In genomic region chr5:30155395-30155792, GRCm38 (mm10) we compare ENCODE assay signal across 8 mouse cellular contexts. TPM values are rescaled to one million over a fixed set of nuclear protein-coding genes. Genes with fewer than 3 reads are reported as not detected.
DNase-seq lines count a peak whose midpoint lies in the region; ATAC-seq and TF ChIP-seq lines count a peak whose summit lies in the region.

No protein-coding gene starts in this region.

- DNase-seq in heart, postnatal 4 days = no peak
- DNase-seq in hindbrain, embryonic 11.5 days (ENCODE audit: low spot score) = no peak
- no peak for DNase-seq in midbrain, embryonic 10.5 days (ENCODE audit: low spot score)
- no peak for DNase-seq in cerebellum, adult 11 months
- DNase-seq in urinary bladder, postnatal 36 days (ENCODE audit: low spot score in 2 of 2) = no peak

- ATAC-seq in heart, embryonic 15.5 days (replicated peaks; ENCODE audit: insufficient number of reproducible peaks, insufficient read depth, low FRiP score, low read depth) = peak; percentile 37
- peak; percentile 82 for ATAC-seq in hindbrain, embryonic 11.5 days (ENCODE audit: low FRiP score)
- ATAC-seq in cerebellum, adult (ENCODE audit: insufficient number of reproducible peaks, low FRiP score, low TSS enrichment) = no peak; the same call in 1 of the 2 replicates

- no peaks in the 10 kb centered on the region for H3K27me3 ChIP-seq in heart, embryonic 15.5 days
- no peaks in the 10 kb centered on the region for H3K27me3 ChIP-seq in hindbrain, embryonic 11.5 days (ENCODE audit: control insufficient read depth, insufficient read depth, low read length)
- H3K27me3 ChIP-seq in midbrain, embryonic 10.5 days (ENCODE audit: low read depth, poor library complexity, severe bottlenecking) = no peaks in the 10 kb centered on the region

- H3K4me1 ChIP-seq in heart, embryonic 15.5 days (replicated peaks) = peaks cover 34% of the 10 kb centered on the region
- no peaks in the 10 kb centered on the region for H3K4me1 ChIP-seq in bone marrow, adult 2 months (ENCODE audit: control insufficient read depth, insufficient read depth, low read length)
- 0 out of 2 replicates have a peak, but pooled peaks cover 2% of the 10 kb centered on the region for H3K4me1 ChIP-seq in hindbrain, embryonic 11.5 days (replicated peaks; ENCODE audit: control insufficient read depth, insufficient read depth, low read length)
- H3K4me1 ChIP-seq in midbrain, embryonic 10.5 days = peaks cover 20% of the 10 kb centered on the region

- no peak for TF ChIP-seq CTCF in bone marrow, adult 2 months (IDR thresholded peaks at IDR 0.05; ENCODE audit: control insufficient read depth, insufficient read depth, low read length)

- no peaks in the 10 kb centered on the region for H3K9me3 ChIP-seq in heart, embryonic 15.5 days (replicated peaks)
- no peaks in the 10 kb centered on the region for H3K9me3 ChIP-seq in hindbrain, embryonic 11.5 days (ENCODE audit: control insufficient read depth, low read length)
- H3K9me3 ChIP-seq in midbrain, embryonic 10.5 days (replicated peaks) = no peaks in the 10 kb centered on the region

- H3K27ac ChIP-seq in heart, embryonic 15.5 days = peak overlapping the region; percentile 94
- H3K27ac ChIP-seq in bone marrow, adult 2 months (ENCODE audit: control insufficient read depth, insufficient read depth, low read depth, low read length, poor library complexity) = peak overlapping the region; percentile 93
- H3K27ac ChIP-seq in hindbrain, embryonic 11.5 days (ENCODE audit: low read depth, low read length) = peak overlapping the region; percentile 56; the same call in 1 of the 2 replicates
- peak overlapping the region; percentile 99 for H3K27ac ChIP-seq in midbrain, embryonic 10.5 days (replicated peaks)

- H3K36me3 ChIP-seq in heart, embryonic 15.5 days = no peaks in the 10 kb centered on the region
- H3K36me3 ChIP-seq in hindbrain, embryonic 11.5 days (ENCODE audit: control insufficient read depth, insufficient read depth, low read length) = no peaks in the 10 kb centered on the region
- H3K36me3 ChIP-seq in midbrain, embryonic 10.5 days = no peaks in the 10 kb centered on the region

- peak overlapping the region; percentile 91 for H3K4me3 ChIP-seq in heart, embryonic 15.5 days
- peak overlapping the region; percentile 86 for H3K4me3 ChIP-seq in bone marrow, adult 2 months (replicated peaks; ENCODE audit: control insufficient read depth, low read depth, low read length)
- peak overlapping the region; percentile 71 for H3K4me3 ChIP-seq in hindbrain, embryonic 11.5 days (ENCODE audit: low read depth, low read length)
- H3K4me3 ChIP-seq in midbrain, embryonic 10.5 days = peak overlapping the region; percentile 81

- WGBS in heart, embryonic 15.5 days = under 1% methylated on average over 31 of the region's 31 CpGs
- under 1% methylated on average over 31 of the region's 31 CpGs for WGBS in bone marrow, adult 2 months
- WGBS in hindbrain, embryonic 11.5 days = under 1% methylated on average over 31 of the region's 31 CpGs
- WGBS in midbrain, embryonic 10.5 days = under 1% methylated on average over 31 of the region's 31 CpGs

- H3K4me2 ChIP-seq in heart, embryonic 15.5 days = peak overlapping the region; percentile 60
- peak overlapping the region; percentile 75 for H3K4me2 ChIP-seq in hindbrain, embryonic 11.5 days (replicated peaks; ENCODE audit: low read depth, low read length)

- H3K9ac ChIP-seq in heart, embryonic 15.5 days = peak overlapping the region; percentile 97
- peak overlapping the region; percentile 78 for H3K9ac ChIP-seq in hindbrain, embryonic 11.5 days (ENCODE audit: low read depth, low read length)

- TF ChIP-seq POLR2A in bone marrow, adult 2 months (IDR thresholded peaks at IDR 0.05; ENCODE audit: borderline replicate concordance, control insufficient read depth, low read depth, low read length) = no peak

RNA-seq across cellular contexts. Expression of gene Hadhb, which starts 0.3 kb away (rescaled TPM):
- 361 and 426 TPM in 2 replicates for polyA plus RNA-seq in heart, embryonic 15.5 days (2015; fragmentation: Nextera tagmentation; extraction: Ambion mirVana)
- 1,000 to 10,000 TPM; 1,045 to 1,083 TPM for total RNA-seq in heart, postnatal 4 days (2021)
- polyA plus RNA-seq in bone marrow, adult 2 months (2011; ENCODE audit: insufficient read depth, insufficient read length, low replicate concordance, missing spikeins) = 27.3 and 32.3 TPM in 2 replicates
- 99.9 and 106 TPM in 2 replicates for polyA plus RNA-seq in hindbrain, embryonic 11.5 days (2014; fragmentation: Nextera tagmentation; extraction: Ambion mirVana)
- polyA plus RNA-seq in midbrain, embryonic 10.5 days (2016; fragmentation: Nextera tagmentation; extraction: Ambion mirVana) = 104 and 106 TPM in 2 replicates

RNA-seq across cellular contexts. Expression of gene Hadha, which starts 0.4 kb away (rescaled TPM):
- polyA plus RNA-seq in heart, embryonic 15.5 days (2015; fragmentation: Nextera tagmentation; extraction: Ambion mirVana) = 261 and 298 TPM in 2 replicates
- 1,000 to 10,000 TPM; 1,073 to 1,141 TPM for total RNA-seq in heart, postnatal 4 days (2021)
- 25.7 and 51.3 TPM in 2 replicates for polyA plus RNA-seq in bone marrow, adult 2 months (2011; ENCODE audit: insufficient read depth, insufficient read length, low replicate concordance, missing spikeins)
- 59.4 and 81.2 TPM in 2 replicates for polyA plus RNA-seq in hindbrain, embryonic 11.5 days (2014; fragmentation: Nextera tagmentation; extraction: Ambion mirVana)
- 101 and 115 TPM in 2 replicates for polyA plus RNA-seq in midbrain, embryonic 10.5 days (2016; fragmentation: Nextera tagmentation; extraction: Ambion mirVana)

RNA-seq across cellular contexts. Expression of gene 3110082J24Rik, which starts 49.5 kb away (rescaled TPM):
- not detected in 2 replicates for polyA plus RNA-seq in heart, embryonic 15.5 days (2015; fragmentation: Nextera tagmentation; extraction: Ambion mirVana)
- total RNA-seq in heart, postnatal 4 days (2021) = not detected
- polyA plus RNA-seq in bone marrow, adult 2 months (2011; ENCODE audit: insufficient read depth, insufficient read length, low replicate concordance, missing spikeins) = not detected in 2 replicates
- 6.3 and 6.5 TPM in 2 replicates for polyA plus RNA-seq in hindbrain, embryonic 11.5 days (2014; fragmentation: Nextera tagmentation; extraction: Ambion mirVana)
- 2.4 and 3.7 TPM in 2 replicates for polyA plus RNA-seq in midbrain, embryonic 10.5 days (2016; fragmentation: Nextera tagmentation; extraction: Ambion mirVana)

RNA-seq across cellular contexts. Expression of gene Adgrf3, which starts 50.1 kb away (rescaled TPM):
- polyA plus RNA-seq in heart, embryonic 15.5 days (2015; fragmentation: Nextera tagmentation; extraction: Ambion mirVana) = 0.25 and 0.46 TPM in 2 replicates
- under 1 TPM; 0.21 to 0.45 TPM for total RNA-seq in heart, postnatal 4 days (2021)
- not detected in 2 replicates for polyA plus RNA-seq in bone marrow, adult 2 months (2011; ENCODE audit: insufficient read depth, insufficient read length, low replicate concordance, missing spikeins)
- not detected in 2 replicates for polyA plus RNA-seq in hindbrain, embryonic 11.5 days (2014; fragmentation: Nextera tagmentation; extraction: Ambion mirVana)
- polyA plus RNA-seq in midbrain, embryonic 10.5 days (2016; fragmentation: Nextera tagmentation; extraction: Ambion mirVana) = 0.05 TPM in 1 of 2 replicates, not detected in the other

RNA-seq across cellular contexts. Expression of gene Garem2, which starts 50.4 kb away (rescaled TPM):
- 0.18 and 0.25 TPM in 2 replicates for polyA plus RNA-seq in heart, embryonic 15.5 days (2015; fragmentation: Nextera tagmentation; extraction: Ambion mirVana)
- total RNA-seq in heart, postnatal 4 days (2021) = under 1 TPM; 0.27 to 0.45 TPM
- polyA plus RNA-seq in bone marrow, adult 2 months (2011; ENCODE audit: insufficient read depth, insufficient read length, low replicate concordance, missing spikeins) = not detected in 2 replicates
- 18.2 and 20.3 TPM in 2 replicates for polyA plus RNA-seq in hindbrain, embryonic 11.5 days (2014; fragmentation: Nextera tagmentation; extraction: Ambion mirVana)
- 6.9 and 9.4 TPM in 2 replicates for polyA plus RNA-seq in midbrain, embryonic 10.5 days (2016; fragmentation: Nextera tagmentation; extraction: Ambion mirVana)
